Mouse (Mus musculus) G1E (cell line): ENCODE results near the gene Gpr157. TPM values are rescaled to one million over a fixed set of nuclear protein-coding genes. Genes with fewer than 3 reads are reported as not detected.

Experiments used
- ATAC-seq: 2 replicates; pipeline ENCODE4 v1.8.0; 2016; ENCODE audit warnings: mild to moderate bottlenecking; ENCODE audit not compliant: insufficient number of reproducible peaks, poor library complexity, low FRiP score, severe bottlenecking; ENCODE audit errors: extremely low read depth
- DNase-seq: peaks from one replicate; pipeline ENCODE4 v3.0.0; 2012; ENCODE audit warnings: low spot score
- H3K27me3 ChIP-seq: 2 replicates; pipeline ENCODE4 v1.6.1; 2012; ENCODE audit warnings: mild to moderate bottlenecking, low read length, inconsistent platforms; ENCODE audit not compliant: insufficient read depth
- H3K36me3 ChIP-seq: replicated peaks from 2 replicates; pipeline ENCODE3; 2012; ENCODE audit warnings: mild to moderate bottlenecking, inconsistent platforms
- H3K4me1 ChIP-seq: 2 replicates; pipeline ENCODE4 v1.6.1; 2012; ENCODE audit warnings: low read depth, low read length, inconsistent platforms, mixed read lengths; ENCODE audit not compliant: insufficient read depth
- H3K4me3 ChIP-seq: 2 replicates; pipeline ENCODE4 v1.5.1; 2012; ENCODE audit warnings: low read depth, mild to moderate bottlenecking, inconsistent platforms, low read length, moderate library complexity, mixed read lengths
- H3K9me3 ChIP-seq: replicated peaks from 2 replicates; pipeline ENCODE4 v1.6.1; 2012; ENCODE audit warnings: inconsistent platforms
- CTCF ChIP-seq: IDR thresholded peaks from 2 replicates; pipeline ENCODE4 v1.5.1; 2012; ENCODE audit warnings: low read depth, low read length, inconsistent platforms, mixed read lengths
- GATA1 ChIP-seq: IDR thresholded peaks from 2 replicates; pipeline ENCODE4 v1.6.1; 2012; ENCODE audit warnings: borderline replicate concordance, low read length, inconsistent platforms, mixed read lengths
- GATA2 ChIP-seq: IDR thresholded peaks from 2 replicates; pipeline ENCODE4 v1.6.1; 2012; ENCODE audit warnings: low read depth, low read length, inconsistent platforms, borderline replicate concordance
- POLR2AphosphoS5 ChIP-seq: IDR thresholded peaks from 2 replicates; pipeline ENCODE4 v1.6.1; 2012; ENCODE audit warnings: low read depth, low read length, inconsistent platforms; ENCODE audit not compliant: insufficient replicate concordance
- TAL1 ChIP-seq: conservative IDR thresholded peaks from 2 replicates; pipeline ENCODE4 v1.6.1; 2012; ENCODE audit warnings: low read depth, low read length, inconsistent platforms, mixed read lengths
- polyA plus RNA-seq: library from polyadenylated mRNA; stranded (reverse); fragments of >175 nt; gene quantifications from 2 replicates; pipeline ENCODE4 v1.2.3, GENCODE M21; 2012
- total RNA-seq, 2 experiments: library from RNA; stranded (forward) in 1 of 2; stranded (reverse) in 1 of 2; fragments of 200-1000 nt in 1 of 2; fragments of >200 nt in 1 of 2; fragmentation: Nextera tagmentation in 1 of 2; gene quantifications; 2 replicates each; pipeline ENCODE4 v1.2.3; 2014 to 2017

Gpr157 gene
- total and polyA plus RNA-seq, 3 experiments = 0.01 to 0.11 TPM; not detected in 1

DNA sequence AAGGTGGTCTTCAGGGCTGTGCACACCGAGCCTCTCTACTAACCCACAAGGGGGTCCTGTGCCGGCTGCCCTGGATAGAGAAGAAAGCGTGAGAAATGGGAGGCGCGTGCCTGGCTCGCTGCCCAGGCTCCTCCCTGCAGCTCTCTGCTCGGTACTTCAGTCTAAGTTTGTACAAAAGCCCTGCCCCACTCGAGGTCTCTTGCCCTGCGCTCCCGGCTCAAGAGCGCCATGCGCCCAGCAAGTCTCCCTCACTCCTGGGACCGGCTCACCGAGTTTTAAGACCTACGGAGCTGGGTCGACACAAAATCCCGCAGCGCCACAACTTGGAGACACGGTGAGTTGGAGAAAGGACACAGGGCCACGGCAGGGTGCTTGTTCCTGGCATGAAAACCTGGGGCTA is 39.1 kb upstream of the Gpr157 start:
- 0 out of 2 replicates have a peak, but pooled peaks cover 2% of the 10 kb centered on the region for H3K9me3 ChIP-seq
- peaks cover 27% of the 10 kb centered on the region for H3K36me3 ChIP-seq
- no peak for ATAC-seq
- peaks cover 35% of the 10 kb centered on the region for H3K4me1 ChIP-seq
- peak overlapping the region; percentile 76 for H3K4me3 ChIP-seq
- peaks cover 28% of the 10 kb centered on the region for H3K27me3 ChIP-seq
- no peak for TF ChIP-seq CTCF
- TF ChIP-seq TAL1 = no peak
- no peak for TF ChIP-seq GATA1
- no peak for TF ChIP-seq GATA2
- TF ChIP-seq POLR2AphosphoS5 = no peak
- DNase-seq = peak; percentile 54

DNA sequence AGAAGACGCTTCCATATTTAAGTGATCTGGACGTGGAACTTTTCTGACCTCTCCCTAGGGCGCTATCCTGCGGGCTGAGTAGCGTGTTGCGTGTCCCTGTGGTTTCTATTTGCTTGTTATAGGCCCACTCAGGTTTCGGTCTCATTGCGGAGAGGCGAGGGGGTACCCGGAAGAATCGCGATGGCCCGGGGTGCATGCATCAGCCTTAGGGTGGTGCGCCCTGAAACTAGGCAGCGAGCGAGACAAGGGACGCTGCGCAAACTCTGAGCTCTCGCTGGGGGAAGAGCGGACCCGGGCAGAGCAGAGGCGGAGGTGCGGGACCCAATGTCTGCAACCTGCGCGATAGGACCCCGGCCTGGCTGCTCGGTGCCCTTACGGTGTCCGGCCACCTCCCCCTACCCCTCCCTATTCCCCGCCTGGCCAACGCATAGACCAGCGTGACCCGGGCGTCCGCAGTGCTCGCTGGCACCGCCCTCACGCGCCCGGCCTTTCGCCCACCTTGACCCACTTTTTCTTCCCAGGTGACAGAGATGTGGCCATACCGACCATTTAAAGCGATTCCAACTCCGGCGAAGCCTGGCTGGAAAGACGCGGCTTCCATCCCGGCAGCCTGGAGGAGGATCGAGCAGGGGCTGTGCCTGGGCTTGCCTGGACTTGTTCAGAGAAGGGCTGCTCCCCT is 38.5 kb upstream of the Gpr157 start:
- Histone ChIP-seq H3K4me3 (peak overlapping the region; percentile 76), H3K9me3 (0 out of 2 replicates have a peak, but pooled peaks cover under 1% of the 10 kb centered on the region), H3K27me3 (peaks cover 28% of the 10 kb centered on the region), H3K36me3 (peaks cover 33% of the 10 kb centered on the region), H3K4me1 (peaks cover 39% of the 10 kb centered on the region)
- peak; percentile 31 for DNase-seq
- no peak for TF ChIP-seq TAL1
- no peak for TF ChIP-seq GATA2
- no peak for TF ChIP-seq CTCF
- no peak for TF ChIP-seq POLR2AphosphoS5
- no peak for TF ChIP-seq GATA1
- ATAC-seq = no peak

DNA sequence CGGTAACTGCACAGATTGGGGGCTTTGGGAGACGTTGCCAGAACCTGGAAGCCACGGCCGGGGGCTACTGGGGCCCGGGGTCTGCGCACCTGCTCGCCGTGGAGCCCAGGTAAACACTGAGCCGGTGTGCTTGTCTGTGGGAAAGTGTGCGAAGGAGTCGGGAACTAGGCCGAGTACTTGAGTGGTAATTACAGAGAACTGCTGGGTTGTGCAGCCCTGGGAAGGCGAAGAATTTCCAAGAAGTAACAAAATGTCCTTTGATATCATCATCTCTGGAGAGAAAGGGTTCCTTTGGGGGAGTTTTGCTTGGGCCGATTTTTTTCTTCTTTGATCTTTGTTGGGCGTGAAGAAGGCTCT is 38.0 kb upstream of the Gpr157 start:
- no peak for ATAC-seq
- peaks cover 28% of the 10 kb centered on the region for H3K27me3 ChIP-seq
- peaks cover 41% of the 10 kb centered on the region for H3K4me1 ChIP-seq
- no peak for TF ChIP-seq GATA1
- no peak for TF ChIP-seq CTCF
- peaks cover 38% of the 10 kb centered on the region for H3K36me3 ChIP-seq
- no peak for DNase-seq
- no peaks in the 10 kb centered on the region for H3K9me3 ChIP-seq
- peak overlapping the region; percentile 76 for H3K4me3 ChIP-seq

DNA sequence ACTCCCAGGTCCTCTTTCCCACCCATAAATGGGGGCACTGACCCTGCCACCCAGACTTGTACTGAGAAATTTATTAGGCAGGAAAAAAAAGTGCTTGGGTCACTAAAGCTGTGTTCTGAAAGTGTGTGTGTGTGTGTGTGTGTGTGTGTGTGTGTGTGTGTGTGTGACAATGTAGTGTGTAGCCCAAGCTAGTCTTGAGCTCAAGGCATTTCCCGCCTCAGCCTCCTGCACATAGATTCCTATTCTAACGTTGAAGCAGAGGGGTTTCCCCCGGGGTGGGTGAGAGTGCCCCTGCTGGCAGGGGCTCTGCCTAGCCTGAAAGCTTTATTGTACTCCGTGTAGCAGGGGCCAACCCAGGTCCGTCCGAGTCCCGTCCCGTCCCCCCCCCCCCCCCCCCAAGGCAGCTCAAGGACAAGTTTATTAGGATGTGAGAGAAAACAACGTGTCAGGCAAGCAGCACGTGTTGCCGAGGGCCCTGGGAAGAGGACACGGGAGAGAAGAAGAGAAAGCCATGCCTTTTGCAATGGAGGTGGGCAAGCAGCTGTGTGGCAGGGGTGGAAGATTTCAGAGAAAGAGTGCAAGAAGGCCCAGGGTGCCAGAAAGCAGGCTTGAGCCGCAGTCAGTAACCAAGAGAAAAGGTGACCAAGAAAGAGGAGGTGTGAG is 37.5 kb upstream of the Gpr157 start:
- Histone ChIP-seq H3K9me3 (no peaks in the 10 kb centered on the region), H3K36me3 (peaks cover 44% of the 10 kb centered on the region), H3K27me3 (peaks cover 28% of the 10 kb centered on the region), H3K4me3 (peak overlapping the region; percentile 76), H3K4me1 (peaks cover 45% of the 10 kb centered on the region)
- TF ChIP-seq GATA2 = no peak
- no peak for TF ChIP-seq TAL1
- no peak for TF ChIP-seq POLR2AphosphoS5
- TF ChIP-seq GATA1 = no peak
- TF ChIP-seq CTCF = no peak
- ATAC-seq (0 out of 2 replicates have a peak, but pooled peaks have one; percentile 11), DNase-seq (peak; percentile 33)

DNA sequence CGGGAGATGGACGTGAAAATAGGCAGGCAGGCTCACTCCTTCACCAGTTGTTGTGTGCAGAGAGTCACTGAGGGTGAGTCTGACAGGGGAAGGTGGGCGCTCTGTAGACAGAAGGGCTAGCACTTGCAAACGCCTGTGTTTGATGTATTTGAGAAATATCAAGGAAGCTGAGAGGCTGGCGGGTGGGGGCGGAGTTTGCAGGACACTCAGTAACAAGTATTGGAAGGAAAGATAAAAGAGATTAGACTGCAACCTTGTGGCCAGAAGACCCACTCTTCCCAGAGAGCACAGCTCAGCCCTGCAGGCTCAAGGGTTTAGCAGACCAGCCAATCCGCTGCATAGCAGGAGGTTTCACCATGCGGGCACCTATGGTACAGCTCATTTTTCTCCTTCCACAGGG is 35.7 kb upstream of the Gpr157 start:
- Histone ChIP-seq H3K9me3 (no peaks in the 10 kb centered on the region), H3K27me3 (peaks cover 21% of the 10 kb centered on the region), H3K4me1 (peaks cover 49% of the 10 kb centered on the region), H3K36me3 (peaks cover 62% of the 10 kb centered on the region), H3K4me3 (no peak overlapping the region)
- no peak for DNase-seq
- ATAC-seq = no peak
- TF ChIP-seq GATA2 = no peak

DNA sequence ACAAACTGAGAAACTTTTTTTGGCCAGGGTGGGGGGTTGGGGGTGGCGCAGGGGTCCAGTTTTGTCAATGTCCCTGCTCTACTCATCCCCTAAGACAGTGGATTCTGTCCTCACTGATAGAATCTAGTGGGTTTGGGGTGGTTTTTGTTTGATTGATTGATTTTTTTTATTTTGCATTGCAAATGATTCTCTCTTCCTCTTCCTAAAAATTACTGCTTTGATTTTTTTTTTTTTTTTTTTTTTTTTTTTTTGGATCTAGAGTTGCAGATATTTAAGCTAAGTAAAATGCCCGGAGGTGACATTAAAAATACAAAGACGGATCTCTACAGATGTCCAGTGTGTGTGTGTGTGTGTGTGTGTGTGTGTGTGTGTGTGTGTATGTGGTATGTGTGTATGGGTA is 34.8 kb upstream of the Gpr157 start:
- TF ChIP-seq GATA2 = no peak
- no peak for TF ChIP-seq POLR2AphosphoS5
- no peak for TF ChIP-seq GATA1
- no peak for TF ChIP-seq CTCF
- no peak for TF ChIP-seq TAL1
- no peak for ATAC-seq

More for the DNA sequence above, 34.8 kb upstream of the Gpr157 start:
- Histone ChIP-seq H3K9me3 (no peaks in the 10 kb centered on the region), H3K4me1 (peaks cover 47% of the 10 kb centered on the region), H3K4me3 (no peak overlapping the region), H3K27me3 (peaks cover 18% of the 10 kb centered on the region), H3K36me3 (peaks cover 70% of the 10 kb centered on the region)
- DNase-seq = no peak
